Comparison of ENCODE assay signal across 15 mouse cellular contexts in the genomic region with DNA sequence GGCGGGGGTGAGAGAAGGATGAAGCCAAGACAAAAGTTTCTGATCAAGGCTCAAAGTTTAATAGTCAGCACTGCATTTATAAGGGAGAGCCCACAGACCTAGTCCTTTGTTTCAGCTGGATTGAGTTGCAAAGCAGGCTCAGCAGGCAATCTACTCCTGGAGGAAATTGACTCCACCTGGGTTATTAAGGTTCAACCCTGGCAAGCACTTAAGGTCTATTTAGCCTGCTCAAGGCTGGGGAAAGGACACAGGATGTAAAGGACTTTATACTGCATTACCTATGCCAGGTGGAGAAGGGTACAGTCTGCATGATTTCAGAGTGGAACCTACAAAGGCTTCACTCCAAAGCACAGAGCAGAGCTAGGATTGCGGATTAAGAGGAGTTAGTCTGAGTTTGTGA.
"Had no signal": no experiment of that assay in that cellular context is flagged by ENCODE, and none has a peak within 500 bp of the region (broad histone marks: within the 10 kb centered on the region; RNA-seq: fewer than 3 reads in every experiment).

No protein-coding gene starts in this region.

- H3K4me2 ChIP-seq: liver, embryonic 11.5 days; liver, embryonic 15.5 days; neural tube, embryonic 12.5 days; stomach, embryonic 15.5 days had no signal

- H3K4me3 ChIP-seq: left cerebral cortex, adult 2 months; liver, embryonic 15.5 days; midbrain, embryonic 10.5 days; neural tube, embryonic 12.5 days; stomach, embryonic 15.5 days had no signal

- H3K4me1 ChIP-seq: liver, embryonic 15.5 days; midbrain, embryonic 10.5 days; neural tube, embryonic 12.5 days; stomach, embryonic 15.5 days had no signal

- H3K9me3 ChIP-seq: liver, embryonic 15.5 days; midbrain, embryonic 10.5 days; neural tube, embryonic 12.5 days; stomach, embryonic 15.5 days had no signal

- H3K27me3 ChIP-seq: liver, embryonic 15.5 days; neural tube, embryonic 12.5 days; stomach, embryonic 15.5 days had no signal

- H3K9ac ChIP-seq: liver, embryonic 15.5 days; neural tube, embryonic 12.5 days; stomach, embryonic 15.5 days had no signal

- DNase-seq: kidney, adult 8-10 months; kidney, postnatal 25 days; lung, adult 2 months; lung, postnatal 10 days; lung, postnatal 4 days; midbrain, embryonic 14.5 days; spleen, adult 18-20 months; thymus, adult 2 months; thymus, postnatal 25 days had no signal

- H3K27ac ChIP-seq: left cerebral cortex, adult 2 months; liver, embryonic 15.5 days; midbrain, embryonic 10.5 days; neural tube, embryonic 12.5 days; stomach, embryonic 15.5 days had no signal

- H3K36me3 ChIP-seq: liver, embryonic 15.5 days; midbrain, embryonic 10.5 days; neural tube, embryonic 12.5 days; stomach, embryonic 15.5 days had no signal
